Mouse (Mus musculus): Measurements from ENCODE around the gene Gipc3. TPM values are rescaled to one million over a fixed set of nuclear protein-coding genes. Genes with fewer than 3 reads are reported as not detected.

The Gipc3 gene
- polyA plus RNA-seq, 1 experiment from 2014 or later, result not detected

DNA sequence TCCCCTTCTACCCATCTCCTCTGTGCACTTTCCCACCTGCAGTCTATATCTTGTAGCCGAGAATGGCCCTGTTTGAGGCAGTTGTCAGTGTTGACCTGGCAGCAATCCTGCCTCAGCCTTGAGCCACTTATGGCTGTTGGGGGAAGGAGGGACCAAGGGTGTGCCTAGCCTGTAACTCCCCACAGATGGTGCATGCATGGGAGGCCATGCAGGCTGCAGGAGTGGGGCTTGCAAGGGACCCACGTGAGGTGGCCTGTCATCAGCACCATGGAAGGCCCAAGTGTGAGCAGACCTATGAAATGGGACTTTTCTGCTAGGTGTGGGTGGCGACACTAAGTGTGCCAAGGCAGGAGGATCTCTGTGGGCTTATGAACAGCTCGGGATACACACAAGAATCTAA, 22.0 kb upstream of the Gipc3 start:
- WGBS, result 36% methylated on average over 4 of the region's 4 CpGs
- Histone ChIP-seq H3K9ac (ENCODE audit: low read length) (peak overlapping the region; percentile 29; the same call in 1 of the 2 replicates), H3K4me3 (ENCODE audit: low read depth, low read length) (no peak overlapping the region), H3K27ac (ENCODE audit: low read depth, low read length) (no peak overlapping the region), H3K4me1 (replicated peaks; ENCODE audit: control insufficient read depth, insufficient read depth, low read length) (peaks cover 29% of the 10 kb centered on the region), H3K27me3 (ENCODE audit: control insufficient read depth, insufficient read depth, low read length) (peaks cover 19% of the 10 kb centered on the region), H3K4me2 (ENCODE audit: low read depth, low read length, severe bottlenecking) (no peak overlapping the region), H3K36me3 (ENCODE audit: control insufficient read depth, insufficient read depth, low read length) (peaks cover 24% of the 10 kb centered on the region), H3K9me3 (ENCODE audit: control insufficient read depth, low read length) (no peaks in the 10 kb centered on the region)
- DNase-seq (ENCODE audit: low spot score) (no peak), ATAC-seq (replicated peaks; ENCODE audit: low FRiP score) (0 out of 2 replicates have a peak, but pooled peaks have one; percentile 9)

DNA sequence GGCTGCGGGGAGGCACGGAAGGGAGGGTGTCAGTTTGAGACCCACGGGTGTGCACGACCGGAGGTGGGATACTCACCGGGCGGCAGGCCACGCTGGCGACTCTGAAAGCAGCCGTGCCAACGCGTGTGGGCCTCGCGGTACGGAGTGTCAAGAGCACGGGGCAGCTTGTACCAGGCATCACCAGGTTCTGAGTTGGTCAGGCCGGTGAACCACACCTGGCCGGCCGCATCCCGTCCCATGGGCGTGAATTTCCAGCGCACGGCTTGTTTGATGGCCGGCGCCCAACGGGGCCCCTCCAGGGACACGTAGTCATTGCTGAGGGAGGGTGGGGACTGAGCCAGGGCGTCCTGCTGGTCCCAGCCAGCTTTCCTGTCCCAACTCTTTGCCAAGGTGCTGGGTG, 21.6 kb upstream of the Gipc3 start:
- Histone ChIP-seq H3K27me3 (ENCODE audit: control insufficient read depth, insufficient read depth, low read length) (peaks cover 19% of the 10 kb centered on the region), H3K9me3 (ENCODE audit: control insufficient read depth, low read length) (no peaks in the 10 kb centered on the region), H3K27ac (ENCODE audit: low read depth, low read length) (no peak overlapping the region), H3K36me3 (ENCODE audit: control insufficient read depth, insufficient read depth, low read length) (peaks cover 21% of the 10 kb centered on the region), H3K4me2 (ENCODE audit: low read depth, low read length, severe bottlenecking) (peak overlapping the region; percentile 53), H3K4me3 (ENCODE audit: low read depth, low read length) (peak overlapping the region; percentile 24; the same call in 1 of the 2 replicates), H3K4me1 (replicated peaks; ENCODE audit: control insufficient read depth, insufficient read depth, low read length) (peaks cover 29% of the 10 kb centered on the region), H3K9ac (ENCODE audit: low read length) (peak overlapping the region; percentile 29; the same call in 1 of the 2 replicates)
- ATAC-seq (replicated peaks; ENCODE audit: low FRiP score) (0 out of 2 replicates have a peak, but pooled peaks have one; percentile 4), DNase-seq (ENCODE audit: low spot score) (no peak)
- WGBS, result 16% methylated on average over 28 of the region's 28 CpGs

DNA sequence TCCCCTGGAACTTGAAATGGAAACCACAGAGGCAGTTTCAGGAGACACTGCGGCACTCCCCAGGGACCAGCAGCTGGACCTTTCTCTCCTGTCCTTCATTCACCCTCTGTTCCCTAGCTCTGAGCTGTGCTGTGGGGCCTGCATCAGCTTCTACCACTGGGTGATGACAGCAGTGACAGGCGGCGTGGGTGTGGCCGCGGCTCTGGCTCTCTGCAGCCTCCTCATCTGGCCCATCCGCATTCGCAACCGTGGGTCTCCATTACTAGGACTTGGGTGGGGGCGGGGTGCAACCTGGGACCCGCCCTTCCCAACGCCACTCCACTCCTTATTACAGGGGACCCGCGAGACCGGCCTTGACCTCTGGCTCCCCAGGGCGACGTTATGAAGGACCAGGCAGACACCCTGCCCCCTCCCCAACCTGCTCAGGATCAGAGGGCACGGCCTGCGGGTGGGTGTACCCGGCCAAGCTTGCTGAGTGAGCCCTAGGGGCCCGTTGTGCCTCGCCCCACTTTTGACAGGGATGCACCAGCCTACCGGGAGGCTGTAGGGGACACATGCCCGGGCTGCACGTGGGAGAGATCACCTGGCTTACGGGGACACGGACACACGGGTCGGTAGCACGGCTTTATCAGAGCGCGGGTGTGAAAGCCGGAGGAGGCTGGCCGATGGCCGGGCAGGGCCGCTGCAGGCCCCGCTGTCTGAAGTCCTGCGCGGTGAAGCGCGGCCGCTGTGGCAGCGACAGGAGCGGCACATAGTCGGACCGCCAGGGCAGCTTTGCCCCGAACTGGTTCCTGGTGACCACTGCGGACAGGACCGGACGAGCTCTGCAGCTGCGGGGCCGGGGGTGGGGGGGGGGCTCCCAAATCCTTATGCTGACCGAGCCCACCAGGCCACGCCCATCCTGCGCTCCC, 20.6 kb upstream of the Gipc3 start:
- Histone ChIP-seq H3K4me2 (ENCODE audit: low read depth, low read length, severe bottlenecking) (peak overlapping the region; percentile 53), H3K4me1 (replicated peaks; ENCODE audit: control insufficient read depth, insufficient read depth, low read length) (peaks cover 36% of the 10 kb centered on the region), H3K9ac (ENCODE audit: low read length) (peak overlapping the region; percentile 47), H3K9me3 (ENCODE audit: control insufficient read depth, low read length) (no peaks in the 10 kb centered on the region), H3K36me3 (ENCODE audit: control insufficient read depth, insufficient read depth, low read length) (peaks cover 17% of the 10 kb centered on the region), H3K27ac (ENCODE audit: low read depth, low read length) (no peak overlapping the region), H3K4me3 (ENCODE audit: low read depth, low read length) (peak overlapping the region; percentile 24), H3K27me3 (ENCODE audit: control insufficient read depth, insufficient read depth, low read length) (peaks cover 19% of the 10 kb centered on the region)
- WGBS, result 8% methylated on average over 54 of the region's 54 CpGs
- DNase-seq (ENCODE audit: low spot score) (no peak), ATAC-seq (replicated peaks; ENCODE audit: low FRiP score) (0 out of 2 replicates have a peak, but pooled peaks have one; percentile 3)

DNA sequence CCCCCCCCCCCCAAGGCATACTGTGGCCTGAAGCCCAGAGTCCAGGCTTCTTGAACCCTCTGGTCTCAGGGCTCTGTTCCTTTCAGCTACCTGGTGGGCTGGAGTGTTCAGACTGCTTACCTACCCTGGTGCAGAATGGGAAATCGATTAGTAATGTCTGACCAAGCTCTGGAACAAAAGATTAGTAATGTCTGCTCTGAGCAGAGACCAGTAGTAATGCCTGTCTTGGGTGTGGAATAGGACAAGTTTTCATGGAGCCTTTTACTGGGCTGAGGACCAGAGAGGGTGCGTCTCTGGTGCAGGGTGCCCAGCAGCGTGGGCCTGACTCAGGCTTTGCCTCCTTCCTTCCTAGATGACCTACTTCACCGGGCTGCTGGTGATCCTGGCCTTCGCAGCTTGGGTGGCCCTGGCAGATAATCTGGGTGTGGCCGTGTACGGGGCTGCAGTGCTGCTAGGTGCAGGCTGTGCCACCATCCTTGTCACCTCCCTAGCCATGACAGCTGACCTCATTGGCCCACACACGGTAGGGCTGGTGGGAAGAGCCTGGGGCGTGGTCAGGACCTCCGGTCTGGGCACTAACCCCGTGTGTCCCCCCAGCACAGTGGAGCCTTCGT, 19.4 kb upstream of the Gipc3 start:
- Histone ChIP-seq H3K4me2 (ENCODE audit: low read depth, low read length, severe bottlenecking) (no peak overlapping the region), H3K4me1 (replicated peaks; ENCODE audit: control insufficient read depth, insufficient read depth, low read length) (peaks cover 36% of the 10 kb centered on the region), H3K27me3 (ENCODE audit: control insufficient read depth, insufficient read depth, low read length) (peaks cover 19% of the 10 kb centered on the region), H3K9ac (ENCODE audit: low read length) (no peak overlapping the region), H3K27ac (ENCODE audit: low read depth, low read length) (no peak overlapping the region), H3K4me3 (ENCODE audit: low read depth, low read length) (no peak overlapping the region), H3K9me3 (ENCODE audit: control insufficient read depth, low read length) (no peaks in the 10 kb centered on the region), H3K36me3 (ENCODE audit: control insufficient read depth, insufficient read depth, low read length) (peaks cover 5% of the 10 kb centered on the region; the same call in 1 of the 2 replicates)
- ATAC-seq (replicated peaks; ENCODE audit: low FRiP score) (no peak), DNase-seq (ENCODE audit: low spot score) (no peak)
- WGBS, result 73% methylated on average over 12 of the region's 12 CpGs

DNA sequence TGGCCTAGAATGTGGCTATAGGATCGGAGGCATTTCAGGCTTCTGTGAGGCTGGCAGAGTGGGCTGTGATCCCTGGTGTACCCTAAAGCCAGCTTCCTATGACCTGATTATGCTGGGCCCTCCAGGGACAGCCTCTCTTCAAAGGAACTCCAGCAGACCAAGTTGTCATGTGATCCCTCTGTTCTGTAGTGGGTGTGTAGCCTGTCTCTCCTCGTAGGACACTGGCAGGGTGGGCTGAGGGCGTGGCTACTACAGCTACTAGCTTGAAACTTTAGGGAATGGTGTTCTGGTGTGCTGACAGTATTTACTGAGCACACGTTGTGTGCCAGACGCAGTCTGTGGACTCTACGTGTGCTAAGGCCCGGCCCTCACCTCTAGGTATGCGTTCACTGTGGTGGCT, 17.7 kb upstream of the Gipc3 start:
- Histone ChIP-seq H3K4me3 (ENCODE audit: low read depth, low read length) (no peak overlapping the region), H3K9me3 (ENCODE audit: control insufficient read depth, low read length) (no peaks in the 10 kb centered on the region), H3K27ac (ENCODE audit: low read depth, low read length) (no peak overlapping the region), H3K27me3 (ENCODE audit: control insufficient read depth, insufficient read depth, low read length) (peaks cover 24% of the 10 kb centered on the region), H3K4me1 (replicated peaks; ENCODE audit: control insufficient read depth, insufficient read depth, low read length) (peaks cover 30% of the 10 kb centered on the region), H3K36me3 (ENCODE audit: control insufficient read depth, insufficient read depth, low read length) (no peaks in the 10 kb centered on the region), H3K4me2 (ENCODE audit: low read depth, low read length, severe bottlenecking) (no peak overlapping the region), H3K9ac (ENCODE audit: low read length) (no peak overlapping the region)
- DNase-seq (ENCODE audit: low spot score) (no peak), ATAC-seq (replicated peaks; ENCODE audit: low FRiP score) (no peak)
- WGBS, result 71% methylated on average over 8 of the region's 8 CpGs

DNA sequence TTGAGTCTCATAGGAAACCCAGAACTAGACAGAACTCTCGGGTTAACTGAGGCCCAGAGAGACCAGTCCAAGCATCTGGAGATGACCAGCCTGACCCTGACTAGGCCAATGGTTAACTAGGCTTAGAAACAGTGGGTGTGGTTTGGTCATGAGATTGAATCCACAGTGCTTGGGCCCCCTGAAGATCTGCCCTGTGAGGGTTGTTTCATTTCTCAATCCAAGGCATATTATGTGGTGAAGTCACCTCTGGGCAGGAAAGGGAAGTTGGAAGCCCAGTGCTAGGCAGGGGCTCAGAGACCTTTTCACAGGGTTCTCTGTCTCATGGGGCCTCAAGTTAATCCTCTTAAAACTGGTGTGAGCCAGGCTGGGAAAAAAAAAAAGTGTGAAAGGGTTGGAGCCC, 15.8 kb upstream of the Gipc3 start:
- H3K4me2 ChIP-seq (ENCODE audit: low read depth, low read length, severe bottlenecking), result no peak overlapping the region
- DNase-seq (ENCODE audit: low spot score), result no peak
- H3K36me3 ChIP-seq (ENCODE audit: control insufficient read depth, insufficient read depth, low read length), result no peaks in the 10 kb centered on the region
- H3K4me1 ChIP-seq (replicated peaks; ENCODE audit: control insufficient read depth, insufficient read depth, low read length), result peaks cover 14% of the 10 kb centered on the region; the same call in 1 of the 2 replicates
- H3K9me3 ChIP-seq (ENCODE audit: control insufficient read depth, low read length), result no peaks in the 10 kb centered on the region
- WGBS, result 55% methylated on average over 1 of the region's 1 CpGs
- H3K4me3 ChIP-seq (ENCODE audit: low read depth, low read length), result no peak overlapping the region
- no peak for ATAC-seq (replicated peaks; ENCODE audit: low FRiP score)
- peaks cover 15% of the 10 kb centered on the region for H3K27me3 ChIP-seq (ENCODE audit: control insufficient read depth, insufficient read depth, low read length)
- H3K9ac ChIP-seq (ENCODE audit: low read length), result no peak overlapping the region
- no peak overlapping the region for H3K27ac ChIP-seq (ENCODE audit: low read depth, low read length)

DNA sequence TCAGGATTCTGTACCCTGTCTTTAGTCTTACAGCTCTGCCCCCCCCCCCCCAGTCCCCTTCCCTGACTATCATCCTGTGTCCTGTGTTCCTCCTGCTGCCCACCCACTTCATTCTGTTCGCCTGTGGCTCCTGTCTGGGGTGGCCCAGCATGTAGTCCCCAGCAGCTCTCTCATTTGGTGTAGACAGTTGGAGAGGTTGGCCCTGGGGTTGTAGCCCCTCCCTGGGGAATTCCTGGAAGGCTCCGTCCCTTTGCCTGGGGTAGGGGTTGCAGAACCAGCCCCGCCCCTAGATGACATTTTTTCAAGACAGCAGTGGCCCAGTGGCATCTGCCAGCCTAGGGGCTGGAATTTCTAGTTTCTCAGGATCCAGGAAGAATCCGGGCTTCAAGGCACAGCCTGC, 15.1 kb upstream of the Gipc3 start:
- no peak overlapping the region for H3K27ac ChIP-seq (ENCODE audit: low read depth, low read length)

DNA sequence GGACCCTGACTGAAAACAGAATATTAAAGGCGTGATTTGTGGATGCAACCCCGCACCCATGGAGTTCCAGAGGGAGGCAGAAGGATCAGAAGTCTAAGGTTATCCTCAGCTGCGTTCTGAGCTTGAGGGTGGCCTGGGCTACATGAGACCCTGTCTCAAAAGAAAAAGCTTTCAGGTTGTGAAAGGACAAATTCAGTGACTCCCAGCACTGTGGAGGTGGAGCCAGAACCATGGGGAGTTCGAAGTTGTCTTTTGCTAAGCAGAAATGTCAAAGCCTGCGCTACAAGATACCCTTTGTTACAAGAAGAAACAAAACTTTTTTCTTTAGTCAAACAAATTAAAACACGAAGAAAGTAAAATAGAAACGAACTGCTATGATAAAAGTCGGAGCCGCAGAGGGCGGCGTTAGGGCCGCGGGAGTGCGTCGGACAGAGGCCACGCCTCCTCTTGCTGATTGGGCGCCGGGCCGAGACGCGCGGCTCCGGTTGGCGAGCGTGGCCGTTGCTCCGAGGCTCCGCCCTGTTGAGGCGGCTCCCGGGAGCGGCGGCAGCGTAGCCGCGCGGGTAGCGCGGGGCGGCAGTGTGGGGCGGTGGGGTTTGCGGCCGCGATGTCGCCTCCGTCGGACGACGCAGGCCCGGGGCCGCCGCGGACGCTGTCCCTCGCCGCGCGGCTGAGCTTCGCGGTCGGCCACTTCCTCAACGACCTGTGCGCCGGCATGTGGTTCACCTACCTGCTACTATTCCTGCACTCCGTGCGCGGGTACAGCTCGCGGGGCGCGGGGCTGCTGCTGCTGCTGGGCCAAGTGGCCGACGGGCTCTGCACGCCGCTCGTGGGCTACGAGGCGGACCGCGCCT, 14.2 kb upstream of the Gipc3 start, which contains the start of gene Mfsd12:
Mfsd12 (plus strand) TSS at position 501 of the 854 bp plus-strand sequence.
- Histone ChIP-seq H3K9ac (ENCODE audit: low read length) (peak within 1 kb of the TSS; percentile 64), H3K27ac (ENCODE audit: low read depth, low read length) (no peak within 1 kb of the TSS), H3K4me3 (ENCODE audit: low read depth, low read length) (peak within 1 kb of the TSS; percentile 64), H3K36me3 (ENCODE audit: control insufficient read depth, insufficient read depth, low read length) (no peaks in the 10 kb centered on the region), H3K9me3 (ENCODE audit: control insufficient read depth, low read length) (no peaks in the 10 kb centered on the region), H3K4me1 (replicated peaks; ENCODE audit: control insufficient read depth, insufficient read depth, low read length) (peaks cover 7% of the 10 kb centered on the region; the same call in 1 of the 2 replicates), H3K4me2 (ENCODE audit: low read depth, low read length, severe bottlenecking) (peak within 1 kb of the TSS; percentile 99), H3K27me3 (ENCODE audit: control insufficient read depth, insufficient read depth, low read length) (peaks cover 5% of the 10 kb centered on the region; the same call in 1 of the 2 replicates)
- DNase-seq (ENCODE audit: low spot score), result peak; percentile 93
- WGBS, result 2% methylated on average over 78 of the region's 79 CpGs
- ATAC-seq (replicated peaks; ENCODE audit: low FRiP score), result peak; percentile 92

More for the DNA sequence above, 15.1 kb upstream of the Gipc3 start:
- peaks cover 10% of the 10 kb centered on the region; the same call in 1 of the 2 replicates for H3K27me3 ChIP-seq (ENCODE audit: control insufficient read depth, insufficient read depth, low read length)
- H3K4me1 ChIP-seq (replicated peaks; ENCODE audit: control insufficient read depth, insufficient read depth, low read length), result peaks cover 8% of the 10 kb centered on the region; the same call in 1 of the 2 replicates
- WGBS, result 36% methylated on average over 4 of the region's 4 CpGs
- H3K4me2 ChIP-seq (ENCODE audit: low read depth, low read length, severe bottlenecking), result peak overlapping the region; percentile 99
- no peaks in the 10 kb centered on the region for H3K9me3 ChIP-seq (ENCODE audit: control insufficient read depth, low read length)
- peak overlapping the region; percentile 64 for H3K4me3 ChIP-seq (ENCODE audit: low read depth, low read length)
- no peaks in the 10 kb centered on the region for H3K36me3 ChIP-seq (ENCODE audit: control insufficient read depth, insufficient read depth, low read length)
- ATAC-seq (replicated peaks; ENCODE audit: low FRiP score), result no peak; the same call in 1 of the 2 replicates
- peak overlapping the region; percentile 64 for H3K9ac ChIP-seq (ENCODE audit: low read length)
- no peak for DNase-seq (ENCODE audit: low spot score)

Measured in forebrain, embryonic 11.5 days (tissue).